Mouse (Mus musculus) embryo, embryonic 11.5 days (tissue): ENCODE data around the gene Frmd7.

Experiments
- DNase-seq: peaks from one replicate; pipeline ENCODE4 v3.0.0-alpha.2; 2012; ENCODE audit warnings: low read depth, low spot score

The Frmd7 gene

GRCm38 (mm10) chrX:50864734-50865133 is 77.8 kb downstream of the Frmd7 start:
- no peak for DNase-seq

DNA sequence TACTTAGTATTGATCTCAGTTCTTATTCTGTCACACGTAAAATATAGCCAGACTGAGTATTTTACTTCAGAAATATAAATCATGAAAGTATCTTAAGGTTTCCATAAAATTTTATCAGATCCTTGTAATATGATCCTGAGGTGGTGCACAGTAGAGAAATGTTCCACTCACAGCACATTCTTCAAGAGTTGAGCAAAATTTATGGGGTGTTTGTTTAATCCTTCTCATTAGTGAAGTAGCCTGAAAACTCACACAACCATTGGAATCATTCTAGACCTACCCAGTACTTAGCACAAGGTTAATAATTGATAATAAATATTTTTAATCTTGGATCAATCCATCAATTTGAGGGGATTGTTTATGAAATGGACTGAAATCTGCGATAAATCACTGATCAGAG is 78.7 kb downstream of the Frmd7 start:
- no peak for DNase-seq

- no peak for DNase-seq
These were observed 91.9 kb downstream of the Frmd7 start for GRCm38 (mm10) chrX:50850428-50851184.
